Mouse (Mus musculus) ovary, postnatal 10 days (tissue): ENCODE results near the gene Vps18.

Source experiments
- DNase-seq: peaks from one replicate; pipeline ENCODE4 v3.0.0; 2022; ENCODE audit warnings: low spot score

Gene Vps18

GRCm38 (mm10) chr2:119344537-119345138 lies 56.1 kb downstream of the Vps18 start:
- DNase-seq: no peak
